Mouse (Mus musculus): ENCODE measurements around the gene Fam214a.

Gene Fam214a

DNA sequence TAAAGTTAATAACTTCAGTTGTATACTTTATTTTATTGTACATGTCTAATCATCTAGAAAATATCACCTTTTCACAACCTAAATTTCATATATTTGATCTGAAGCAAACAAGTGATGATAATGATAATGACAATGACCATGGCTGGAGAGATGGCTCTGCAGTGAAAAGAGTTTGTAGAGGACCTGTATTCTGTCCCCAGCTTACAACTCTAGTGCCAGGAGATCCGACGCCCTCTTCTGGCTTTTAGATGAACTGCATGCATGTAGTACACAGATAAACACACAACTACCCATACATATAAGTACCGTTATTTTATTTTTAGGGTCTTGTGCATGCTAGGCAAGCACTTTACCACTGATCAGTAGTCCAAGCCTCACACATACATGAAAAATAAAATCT lies 1.2 kb upstream of the Fam214a start:
- DNase-seq (ENCODE audit: extremely low spot score, low spot score), result no peak

DNA sequence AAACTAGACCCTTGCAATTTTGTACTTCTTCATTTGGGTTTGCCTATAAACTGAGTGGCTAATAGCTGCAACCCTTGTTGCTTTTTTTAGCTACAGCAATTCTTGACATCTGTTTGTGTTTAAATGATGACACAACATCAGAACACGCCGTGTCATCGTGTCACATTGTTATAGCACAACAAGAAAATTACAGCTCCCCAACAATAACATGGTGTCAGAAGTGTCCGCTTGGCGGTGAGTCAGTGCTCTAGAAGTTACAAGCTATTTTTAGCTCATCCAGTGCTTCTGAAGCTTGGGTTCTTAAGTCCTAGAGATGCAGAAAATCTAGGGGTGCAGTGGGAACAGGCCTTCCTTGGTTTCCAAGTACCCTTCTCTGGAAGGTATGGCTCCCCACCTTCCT lies 578 bp upstream of the Fam214a start:
- DNase-seq (ENCODE audit: extremely low spot score, low spot score), result no peak

DNA sequence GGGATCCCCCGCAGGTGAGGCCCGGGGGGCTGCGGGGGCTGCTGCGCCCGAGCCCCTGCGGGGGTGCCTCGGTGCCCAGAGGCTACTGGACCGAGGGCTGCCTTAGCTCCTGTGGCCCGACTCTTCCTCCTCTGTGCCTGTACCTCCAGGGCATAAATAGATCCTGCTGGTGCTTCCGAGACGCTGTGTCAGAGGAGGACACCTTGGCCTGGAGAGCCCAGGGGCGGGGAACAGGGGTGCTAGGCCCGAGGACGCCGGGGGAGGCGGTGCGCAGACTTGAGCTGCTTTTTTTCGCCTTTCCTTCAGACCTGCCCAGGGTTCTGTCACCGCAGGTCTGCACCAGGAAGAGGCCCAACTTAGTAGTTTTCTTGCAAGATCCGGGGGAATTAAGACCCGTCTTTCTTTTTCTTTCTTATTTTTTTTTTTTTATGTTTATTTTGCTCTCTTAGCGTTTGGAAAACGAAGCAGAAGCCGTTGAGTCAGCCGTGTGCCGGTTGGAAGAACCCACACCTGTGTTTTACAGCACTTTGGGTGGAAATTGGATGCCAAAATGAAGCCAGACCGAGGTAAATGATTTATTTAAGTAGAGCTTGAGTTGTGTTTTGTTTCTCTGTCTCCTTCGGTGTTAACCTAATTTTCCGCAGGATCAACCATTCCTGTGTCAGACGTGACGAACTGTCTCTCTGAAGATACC lies 728 bp downstream of the Fam214a start:
- no peak for DNase-seq (ENCODE audit: extremely low spot score, low spot score)

DNA sequence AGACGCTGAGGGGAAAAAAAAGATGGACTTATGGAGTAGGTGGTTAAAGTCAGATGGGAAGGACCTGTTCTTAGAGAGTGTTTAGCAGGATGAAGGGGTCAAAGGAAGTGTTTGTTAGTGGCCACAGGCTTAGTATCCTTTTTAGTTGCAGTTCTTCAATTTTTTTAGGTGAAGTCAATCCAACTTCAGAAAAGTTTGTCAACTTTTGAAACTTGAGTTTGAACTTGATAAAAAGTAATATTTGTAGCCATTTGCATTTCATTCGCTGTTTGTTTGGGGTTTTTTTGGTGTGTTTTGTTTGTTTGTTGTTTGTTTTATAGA lies 1.2 kb downstream of the Fam214a start:
- DNase-seq (ENCODE audit: extremely low spot score, low spot score), result no peak

DNA sequence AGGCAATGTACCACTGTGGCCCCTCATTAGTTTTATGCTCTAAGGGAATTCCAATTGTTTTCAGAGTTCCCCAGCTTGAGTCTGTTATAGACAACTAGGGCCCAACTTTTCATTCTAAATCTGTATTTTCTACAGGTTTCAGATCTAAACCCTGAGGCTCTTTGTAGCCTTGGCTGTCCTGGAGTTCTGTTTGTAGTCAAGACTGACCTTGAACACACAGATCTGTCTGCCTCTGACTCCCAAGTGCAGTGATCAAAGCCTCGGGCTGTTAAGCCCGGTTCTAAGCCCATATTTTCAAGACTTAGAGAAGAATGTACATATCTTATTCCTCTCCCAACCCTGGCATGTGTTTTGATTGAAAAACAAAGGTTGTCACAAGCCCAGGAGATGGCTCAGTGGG lies 1.7 kb downstream of the Fam214a start:
- no peak for DNase-seq (ENCODE audit: extremely low spot score, low spot score)

DNA sequence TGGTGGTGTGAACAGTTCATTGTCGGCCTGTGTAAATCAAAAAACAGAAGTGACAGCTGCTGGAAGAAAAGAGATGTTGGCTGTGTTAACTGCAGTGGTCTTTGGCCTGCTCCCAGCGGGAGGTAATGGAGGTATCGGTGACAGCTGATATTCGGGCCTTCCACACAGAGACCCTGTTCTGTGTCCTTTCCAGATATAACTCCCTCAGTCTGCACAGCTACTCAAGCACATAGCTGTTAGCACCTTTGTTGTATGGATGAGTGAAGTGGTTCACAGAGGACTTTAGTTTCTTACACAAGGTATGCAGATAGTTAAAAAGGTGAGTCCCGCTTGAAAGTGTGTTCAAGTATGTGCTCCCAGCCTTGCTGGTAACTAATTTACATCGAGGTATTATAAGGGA lies 7.9 kb downstream of the Fam214a start:
- DNase-seq (ENCODE audit: extremely low spot score, low spot score), result no peak

DNA sequence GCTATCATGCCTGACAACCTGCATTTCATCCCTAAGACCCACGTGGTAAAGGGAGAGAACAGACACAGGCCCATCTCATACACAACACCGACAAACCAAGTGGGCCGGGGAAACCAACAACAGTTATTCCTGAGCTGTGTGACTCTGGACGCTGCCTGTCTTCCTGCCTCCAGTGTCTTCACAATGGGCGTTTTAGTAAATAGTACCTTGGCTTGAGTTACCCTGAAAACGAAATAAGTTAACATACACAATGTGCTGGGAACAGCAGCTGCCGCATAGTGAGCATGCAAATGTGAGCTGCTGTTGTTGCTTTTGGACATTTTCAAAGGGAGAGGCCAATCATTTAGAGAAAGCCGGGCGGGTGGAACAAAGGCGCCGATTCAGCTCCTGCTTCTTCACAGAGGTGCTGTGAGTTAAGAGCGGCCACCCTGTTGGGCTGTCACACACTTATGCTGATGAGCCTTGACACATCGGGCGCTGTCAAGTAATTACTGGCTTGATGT lies 8.4 kb downstream of the Fam214a start:
- DNase-seq (ENCODE audit: extremely low spot score, low spot score), result peak; percentile 20

DNA sequence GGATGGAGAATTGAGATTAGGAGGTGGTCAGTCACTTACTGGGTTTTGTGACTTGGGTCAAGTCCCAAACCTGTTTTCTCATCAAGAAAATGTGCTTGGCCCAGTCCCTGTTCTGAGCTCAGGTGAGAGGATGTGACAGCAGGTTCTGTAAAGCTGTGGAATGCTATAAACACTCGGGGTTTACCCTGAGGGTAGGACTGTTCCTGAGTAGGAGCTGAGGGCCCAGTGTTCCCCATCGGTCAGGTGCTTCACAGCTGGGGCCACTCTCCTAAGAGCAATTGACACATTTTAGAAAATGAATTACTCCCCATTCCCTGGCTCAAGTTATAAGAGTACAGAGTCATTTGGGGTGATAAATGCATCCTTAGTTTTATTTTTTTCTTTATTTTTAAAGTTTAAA lies 11.3 kb downstream of the Fam214a start:
- DNase-seq (ENCODE audit: extremely low spot score, low spot score), result no peak

DNA sequence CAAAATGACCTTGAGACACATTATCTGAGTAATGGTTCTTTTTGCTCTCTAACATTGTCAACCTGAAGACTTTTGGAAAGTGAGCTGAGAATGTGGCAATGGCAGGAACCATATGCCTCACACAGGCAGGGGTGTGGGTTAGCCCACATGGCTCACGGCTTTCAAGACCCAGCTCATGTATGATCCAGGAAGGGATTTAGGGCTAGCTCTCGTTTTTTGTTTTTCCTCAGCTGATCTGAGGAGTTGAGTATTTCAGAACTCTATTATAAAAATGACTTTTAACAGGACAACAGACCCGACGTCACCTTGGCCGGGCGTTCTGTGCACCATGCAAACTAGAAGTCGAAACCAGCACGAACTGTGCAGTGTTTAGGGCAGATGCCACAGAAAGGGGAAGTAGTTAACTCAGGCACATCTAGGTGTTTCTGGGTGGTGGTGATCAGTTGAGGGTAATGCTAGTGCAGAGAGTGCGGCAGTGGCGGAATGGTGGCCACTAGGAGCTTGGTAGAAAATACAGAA lies 12.2 kb downstream of the Fam214a start:
- DNase-seq (ENCODE audit: extremely low spot score, low spot score), result no peak

DNA sequence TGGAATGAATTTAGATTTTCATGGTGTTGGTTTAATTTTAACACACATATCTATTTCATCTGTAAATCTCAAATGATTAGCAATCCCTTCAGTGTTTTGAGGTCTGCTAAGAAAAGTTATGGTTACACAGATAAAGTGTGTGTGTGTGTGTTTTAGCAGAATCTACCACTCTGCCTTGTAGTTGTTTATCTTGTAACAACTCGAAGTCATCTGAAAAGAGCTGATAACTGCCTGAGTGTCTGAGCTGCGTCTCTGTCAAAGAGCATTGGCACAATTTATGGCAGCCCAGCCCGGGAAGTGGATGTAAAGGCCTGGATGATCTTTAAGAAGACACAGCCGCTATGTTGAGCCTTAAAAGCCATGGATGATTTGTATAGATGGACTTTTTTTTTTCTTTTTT lies 13.5 kb downstream of the Fam214a start:
- DNase-seq (ENCODE audit: extremely low spot score, low spot score), result no peak

DNA sequence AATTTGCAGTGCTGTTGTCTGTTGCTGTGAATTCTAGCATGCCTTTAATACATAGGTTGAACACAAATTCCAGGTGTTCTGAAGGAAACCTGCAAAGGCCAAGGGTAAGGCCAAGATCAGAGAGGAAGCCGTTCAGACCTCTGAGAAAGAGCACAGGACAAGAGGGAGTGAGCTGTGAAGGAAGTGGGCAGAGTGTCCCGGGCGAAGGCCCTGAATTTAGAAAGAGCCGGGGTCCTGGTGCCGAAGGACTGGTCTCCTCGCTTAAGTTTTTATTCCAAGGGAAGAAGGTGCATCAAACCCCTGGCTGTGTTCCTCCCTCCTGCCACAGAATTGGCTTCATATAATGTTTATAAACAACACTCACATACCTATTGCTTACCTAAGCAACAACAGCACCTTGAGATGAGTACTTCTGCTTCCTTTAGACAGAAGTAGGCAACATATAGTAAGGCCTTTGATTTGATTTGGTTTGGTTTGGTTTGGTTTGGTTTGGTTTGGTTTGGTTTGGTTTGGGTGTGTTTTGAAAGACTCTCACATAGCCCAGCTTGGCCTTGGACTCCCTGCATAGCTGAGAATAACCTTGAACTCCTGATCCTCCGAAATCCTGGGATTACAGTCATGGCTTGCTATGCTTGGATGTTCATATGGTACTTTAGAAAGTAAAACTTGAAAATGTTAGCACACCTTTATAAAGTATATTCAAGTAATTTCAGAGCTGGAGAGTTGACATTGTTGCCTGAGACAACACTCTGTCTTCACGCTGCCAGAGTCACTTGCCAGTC lies 16.2 kb downstream of the Fam214a start:
- no peak for DNase-seq (ENCODE audit: extremely low spot score, low spot score)

DNA sequence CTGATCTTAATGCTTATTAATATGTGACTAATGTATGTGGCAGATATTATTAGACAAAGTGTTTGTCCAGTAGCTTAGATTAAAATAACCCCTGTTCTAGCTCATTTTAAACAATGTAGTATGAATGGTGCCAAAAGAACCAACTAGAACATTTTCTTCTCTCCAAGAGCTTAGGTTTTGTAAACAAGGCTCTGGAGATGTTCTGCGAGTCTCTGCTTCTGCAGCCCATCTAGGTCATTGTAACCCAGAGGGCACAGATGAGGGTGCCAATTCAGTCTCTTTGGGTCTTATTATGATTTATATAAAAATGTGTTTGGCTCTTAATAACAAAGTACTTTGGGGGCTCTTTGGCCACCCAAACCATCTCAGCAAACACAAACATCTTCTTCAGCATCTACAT lies 17.9 kb downstream of the Fam214a start:
- no peak for DNase-seq (ENCODE audit: extremely low spot score, low spot score)

DNA sequence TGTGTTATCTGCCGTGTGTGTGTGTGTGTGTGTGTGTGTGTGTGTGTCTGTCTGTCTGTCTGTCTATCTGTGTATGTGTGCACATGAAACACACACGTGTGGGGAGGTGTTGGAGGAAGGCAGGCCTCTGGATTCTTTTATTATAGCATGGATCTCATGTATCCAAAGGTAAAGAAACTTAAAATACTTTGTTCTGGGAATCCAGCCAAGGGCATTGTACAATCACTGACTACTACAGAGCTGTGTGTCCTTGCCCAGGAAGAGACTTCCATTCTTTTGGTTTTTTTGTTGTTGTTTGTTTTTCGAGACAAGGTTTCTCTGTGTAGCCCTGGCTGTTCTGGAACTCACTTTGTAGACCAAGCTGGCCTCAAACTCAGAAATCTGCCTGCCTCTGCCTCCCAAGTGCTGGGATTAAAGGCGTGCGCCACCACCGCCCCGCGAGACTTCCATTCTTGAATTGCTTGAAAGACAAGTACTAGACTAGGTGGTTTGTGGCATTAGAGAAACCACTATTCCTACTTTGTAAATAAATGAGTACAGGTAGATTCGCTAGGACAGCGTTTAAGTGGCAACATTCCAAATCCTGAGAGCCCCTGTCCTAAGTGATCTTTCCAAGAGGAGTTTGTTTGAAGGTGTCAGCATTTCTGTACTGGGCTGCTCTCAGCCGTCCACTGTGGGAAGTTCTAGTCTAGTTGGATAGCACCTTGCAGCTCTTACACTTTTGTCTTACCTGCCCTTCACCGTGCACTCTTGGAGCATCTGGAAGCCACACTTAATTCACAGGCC lies 18.7 kb downstream of the Fam214a start:
- DNase-seq (ENCODE audit: extremely low spot score, low spot score), result no peak

DNA sequence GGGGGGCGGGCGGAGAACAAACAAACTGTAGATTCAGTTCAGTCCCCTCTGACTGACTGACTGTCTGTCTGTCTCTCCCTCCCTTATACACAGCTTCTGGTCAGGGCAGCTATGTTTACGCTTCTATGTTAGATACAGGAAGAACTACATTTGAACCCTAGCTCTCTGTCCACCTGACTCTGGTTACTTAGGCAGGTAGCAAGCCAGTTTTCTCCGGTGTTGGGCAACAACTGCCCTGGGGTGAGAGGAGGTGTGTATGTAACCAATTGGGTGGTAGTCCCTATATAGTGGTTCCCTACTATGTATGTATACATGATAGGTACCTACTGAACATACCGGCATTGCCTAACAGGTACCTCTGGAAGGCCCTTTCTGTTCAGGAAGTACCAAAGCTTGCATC lies 20.1 kb downstream of the Fam214a start:
- DNase-seq (ENCODE audit: extremely low spot score, low spot score), result no peak

DNA sequence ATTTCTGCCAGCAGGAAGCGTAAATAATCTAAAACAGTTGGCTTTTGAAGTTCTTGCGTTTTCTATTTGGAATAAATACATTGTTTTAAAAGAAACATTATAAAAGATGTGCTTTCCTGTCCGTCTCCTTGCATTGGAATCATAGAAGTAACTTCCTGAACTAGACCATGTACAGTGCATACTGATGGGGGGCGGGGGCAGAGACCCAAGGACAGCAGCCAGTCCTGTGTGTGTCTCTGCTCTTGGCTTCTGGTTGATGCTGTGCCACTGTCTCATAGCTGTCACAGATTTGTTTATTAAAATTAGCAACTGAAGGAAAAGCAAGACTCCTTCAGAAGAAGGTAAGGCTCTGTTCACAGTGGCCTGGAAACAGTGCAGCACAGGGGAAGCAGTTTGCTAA lies 20.5 kb downstream of the Fam214a start:
- no peak for DNase-seq (ENCODE audit: extremely low spot score, low spot score)

DNA sequence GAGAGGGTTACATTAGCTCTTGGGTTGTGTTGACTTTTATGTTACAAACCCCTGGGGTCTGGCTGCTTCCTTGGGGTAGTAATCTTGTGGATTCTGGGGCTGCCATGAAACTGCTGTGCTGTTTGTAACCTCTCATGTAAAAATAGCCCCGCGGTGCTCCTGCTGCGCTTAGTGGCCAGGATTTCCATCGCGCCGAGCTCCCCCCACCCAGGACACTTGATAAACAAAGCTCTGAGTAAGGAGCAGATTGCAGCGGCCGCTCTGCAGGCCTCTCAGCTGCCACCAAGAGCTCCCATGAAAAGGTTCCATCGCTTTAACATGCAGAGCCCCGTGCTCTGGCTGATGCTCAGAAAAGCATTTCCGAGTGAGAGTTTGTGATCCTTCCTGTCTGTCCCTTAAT lies 22.1 kb downstream of the Fam214a start:
- peak; percentile 30 for DNase-seq (ENCODE audit: extremely low spot score, low spot score)

DNA sequence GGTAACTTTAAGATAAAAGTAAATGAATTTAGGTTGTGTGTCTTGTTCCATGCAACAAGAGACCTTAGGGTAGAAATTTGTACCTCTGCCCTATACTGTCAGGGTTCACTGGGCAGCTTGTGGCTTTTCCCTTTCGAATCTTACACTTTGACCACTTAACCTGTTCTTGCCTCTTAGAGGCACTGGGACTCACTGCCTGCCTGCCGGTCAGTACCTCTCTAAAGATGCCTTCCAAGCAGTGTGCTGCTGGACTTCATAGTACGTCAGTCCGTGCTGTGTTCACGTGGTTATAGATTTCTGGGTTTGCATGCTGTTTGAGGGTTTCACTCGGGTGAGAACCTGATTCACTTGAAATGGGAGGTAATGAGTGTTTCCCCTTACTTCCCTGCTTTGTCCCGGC lies 22.7 kb downstream of the Fam214a start:
- no peak for DNase-seq (ENCODE audit: extremely low spot score, low spot score)

DNA sequence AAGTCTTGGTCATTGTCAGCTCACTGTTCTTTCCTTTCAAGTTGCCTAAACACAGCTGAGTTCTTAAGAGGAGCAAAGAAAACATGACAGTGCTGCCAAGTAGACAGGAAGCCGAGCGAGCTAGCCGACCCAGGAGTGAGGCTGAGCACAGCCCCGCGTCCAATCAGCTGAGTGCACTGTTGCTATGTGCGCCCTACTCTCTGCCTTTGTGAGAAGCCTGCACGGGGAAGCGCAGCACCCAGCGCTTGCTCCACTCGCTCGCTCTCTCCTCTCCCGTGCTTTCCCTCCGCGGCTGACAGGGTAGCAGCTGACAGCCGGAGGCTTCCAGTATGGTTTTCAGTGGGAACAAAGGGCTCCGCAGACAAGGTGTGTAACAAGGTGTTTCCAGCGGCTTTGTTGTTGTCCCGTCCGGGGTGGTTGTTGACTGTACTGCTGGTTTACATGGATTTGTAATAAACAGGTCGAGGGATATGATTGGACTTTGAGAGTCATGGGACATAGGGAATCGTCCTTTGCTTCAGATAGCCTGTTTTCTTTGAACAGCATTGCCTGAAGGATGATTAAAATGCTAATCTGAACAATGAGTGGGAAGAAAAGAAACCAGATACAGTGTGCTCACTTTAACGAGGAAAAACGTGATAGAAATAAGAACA lies 23.4 kb downstream of the Fam214a start:
- DNase-seq (ENCODE audit: extremely low spot score, low spot score), result peak; percentile 84

DNA sequence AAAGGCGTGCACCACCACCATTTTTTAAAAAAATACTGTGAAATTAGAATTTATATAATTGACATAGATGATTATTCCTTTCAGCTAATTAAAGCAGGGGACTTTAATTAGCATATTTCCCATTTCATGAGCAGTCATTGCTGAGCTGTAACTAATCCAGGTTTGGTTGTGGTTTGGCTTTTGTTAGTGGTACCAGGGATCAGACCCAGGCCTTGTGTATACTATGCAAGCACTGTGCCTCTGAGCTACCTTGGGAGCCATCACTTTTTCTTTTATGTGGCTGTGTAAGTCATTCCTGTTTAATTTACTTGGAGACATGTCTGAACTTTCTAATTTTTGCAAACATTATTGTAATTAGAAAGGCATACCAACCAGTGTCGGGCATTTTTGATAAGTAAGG lies 24.6 kb downstream of the Fam214a start:
- DNase-seq (ENCODE audit: extremely low spot score, low spot score), result no peak

DNA sequence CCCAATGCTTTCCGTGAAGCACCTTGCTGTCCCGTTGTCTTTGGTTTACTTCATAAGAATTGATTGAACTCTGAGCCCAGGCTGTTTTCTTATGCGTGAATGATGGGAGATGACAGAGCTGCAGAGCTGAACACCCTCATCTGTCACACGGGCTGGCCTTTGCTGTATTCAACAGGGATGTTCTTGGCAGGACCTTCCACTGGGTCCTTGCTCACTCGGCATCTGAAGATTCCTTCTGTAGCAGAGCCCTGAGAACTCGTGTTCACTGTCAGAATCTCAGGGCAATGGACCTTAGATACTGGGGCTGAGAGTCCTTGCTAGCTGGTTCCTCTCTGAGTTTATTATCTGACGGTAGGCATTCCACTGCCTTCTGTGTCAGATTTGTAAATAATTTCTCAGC lies 25.3 kb downstream of the Fam214a start:
- DNase-seq (ENCODE audit: extremely low spot score, low spot score), result no peak

DNA sequence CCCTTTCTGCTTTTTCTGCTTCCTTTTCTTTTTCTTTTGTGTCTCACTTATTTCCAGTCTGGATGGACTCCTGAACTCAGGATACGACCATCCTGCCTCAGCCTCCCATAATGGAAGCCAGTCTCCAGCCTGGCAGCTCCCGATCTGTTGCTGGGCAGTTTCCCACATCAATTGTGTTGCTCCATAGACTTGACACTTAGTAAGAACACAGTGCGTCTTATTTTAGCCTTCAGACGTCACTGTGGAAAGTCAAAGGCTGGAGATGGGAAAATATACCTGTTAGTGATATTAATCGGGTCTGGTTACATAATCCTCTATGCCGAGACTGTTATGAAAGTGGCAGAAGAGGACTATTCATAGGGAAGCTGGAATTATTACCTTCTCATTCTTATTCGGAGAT lies 26.2 kb downstream of the Fam214a start:
- no peak for DNase-seq (ENCODE audit: extremely low spot score, low spot score)

DNA sequence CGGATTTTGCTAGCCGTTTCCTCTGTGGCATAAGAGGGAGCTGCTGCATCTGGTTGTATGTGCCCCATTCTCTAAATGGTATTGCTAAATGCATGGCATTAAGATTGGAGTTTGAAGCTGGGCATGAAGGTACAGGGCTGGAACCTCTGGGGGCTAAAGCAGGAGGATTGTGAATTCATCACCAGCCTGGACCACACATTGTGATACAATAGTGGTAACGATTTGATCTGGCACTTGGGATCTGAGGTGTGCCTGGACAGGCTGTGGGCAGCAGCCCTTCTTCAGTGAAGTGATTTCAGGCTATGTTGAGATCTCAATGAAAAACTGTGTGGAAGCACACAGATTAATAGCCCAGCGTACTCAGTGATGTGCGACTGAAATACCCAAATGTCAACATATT lies 26.7 kb downstream of the Fam214a start:
- no peak for DNase-seq (ENCODE audit: extremely low spot score, low spot score)

All from neural tube, embryonic 10.5 days (tissue).